Mouse (Mus musculus) C2C12 (cell line): Measurements from ENCODE around the gene Hist1h2ab. TPM values are rescaled to one million over a fixed set of nuclear protein-coding genes. Genes with fewer than 3 reads are reported as not detected.
"Not testable (repeated sequence)": the region's sequence is repeated elsewhere in the genome, so short reads cannot be mapped to it uniquely, and the experiment has no call there.

Experiments used
- H3K27me3 ChIP-seq: one replicate; pipeline ENCODE4 v1.6.1; 2011; ENCODE audit not compliant: control insufficient read depth, insufficient read depth, insufficient read length
- H3K36me3 ChIP-seq: one replicate; pipeline ENCODE4 v1.6.1; 2011; ENCODE audit not compliant: control insufficient read depth, insufficient read depth
- H3K4me3 ChIP-seq: one replicate; pipeline ENCODE4 v1.5.1; 2011; ENCODE audit warnings: mild to moderate bottlenecking, control low read depth; ENCODE audit not compliant: poor library complexity, insufficient read depth, severe bottlenecking
- H3K79me2 ChIP-seq: one replicate; pipeline ENCODE4 v1.6.1; 2011; ENCODE audit not compliant: control insufficient read depth, insufficient read depth
- H3K79me3 ChIP-seq: one replicate; pipeline ENCODE4 v1.6.1; 2011; ENCODE audit warnings: low read depth, control low read depth
- H3ac ChIP-seq: one replicate; pipeline ENCODE3; 2011; ENCODE audit warnings: low read depth; ENCODE audit not compliant: control insufficient read depth, insufficient read length
- CEBPB ChIP-seq: IDR thresholded peaks from one replicate; pipeline ENCODE4 v1.6.1; 2011; ENCODE audit warnings: low read depth, mild to moderate bottlenecking, control low read depth, moderate library complexity
- CTCF ChIP-seq: IDR thresholded peaks from one replicate; pipeline ENCODE4 v1.5.1; 2011; ENCODE audit not compliant: control insufficient read depth, insufficient read depth, insufficient read length
- FOSL1 ChIP-seq: IDR thresholded peaks from one replicate; pipeline ENCODE4 v1.8.0; 2011; ENCODE audit warnings: mild to moderate bottlenecking, low read length; ENCODE audit not compliant: poor library complexity, insufficient read depth, severe bottlenecking
- MAX ChIP-seq: IDR thresholded peaks from one replicate; pipeline ENCODE4 v1.6.1; 2011; ENCODE audit warnings: mild to moderate bottlenecking, control low read depth
- MYOD1 ChIP-seq: IDR thresholded peaks from one replicate; pipeline ENCODE4 v1.6.1; 2011; ENCODE audit warnings: low read depth; ENCODE audit not compliant: control insufficient read depth, insufficient read length
- MYOG ChIP-seq: IDR thresholded peaks from one replicate; pipeline ENCODE4 v1.6.1; 2011; ENCODE audit not compliant: control insufficient read depth, insufficient read length; ENCODE audit errors: extremely low read depth
- USF1 ChIP-seq: IDR thresholded peaks from one replicate; pipeline ENCODE4 v1.6.1; 2011; ENCODE audit warnings: low read depth, mild to moderate bottlenecking, control low read depth, moderate library complexity
- long read RNA-seq, 2 experiments: library from polyadenylated mRNA; unstranded; transcript quantifications; one replicate each; pipeline ENCODE4 v2.0.0; 2019 to 2020
- polyA plus RNA-seq: library from polyadenylated mRNA; unstranded; fragments of >200 nt; fragmentation: generic; extraction: Trizol; gene quantifications from one replicate; pipeline ENCODE4 v1.2.1, GENCODE M21; 2012; ENCODE audit warnings: missing spikeins

Hist1h2ab gene
- polyA plus RNA-seq = 9.3 TPM
- long read RNA-seq, experiment 1 = 0 reads
- long read RNA-seq, experiment 2 = 0 reads

DNA sequence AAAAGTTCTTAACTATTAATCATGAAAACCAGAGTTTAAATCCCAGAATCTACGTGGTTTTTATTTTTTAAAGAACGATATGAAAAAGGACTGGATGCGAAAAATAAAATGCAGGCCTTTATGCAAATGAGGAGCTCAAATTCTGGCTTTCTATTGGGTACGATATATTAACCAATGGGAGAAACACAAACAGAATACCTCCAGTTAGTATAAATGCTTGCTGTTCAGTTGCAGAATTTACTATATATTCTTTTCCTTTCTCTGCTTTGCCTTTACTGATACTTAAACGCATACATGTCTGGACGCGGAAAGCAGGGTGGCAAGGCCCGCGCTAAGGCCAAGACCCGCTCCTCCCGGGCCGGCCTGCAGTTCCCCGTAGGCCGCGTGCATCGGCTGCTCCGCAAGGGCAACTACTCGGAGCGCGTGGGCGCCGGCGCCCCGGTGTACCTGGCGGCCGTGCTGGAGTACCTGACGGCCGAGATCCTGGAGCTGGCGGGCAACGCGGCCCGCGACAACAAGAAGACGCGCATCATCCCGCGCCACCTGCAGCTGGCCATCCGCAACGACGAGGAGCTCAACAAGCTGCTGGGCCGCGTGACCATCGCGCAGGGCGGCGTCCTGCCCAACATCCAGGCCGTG is at the start of gene Hist1h2ab:
Gene Hist1h2ab (plus strand): TSS at position 288 of the 639 bp plus-strand sequence.
- H3K79me3 ChIP-seq, H3K36me3 ChIP-seq, H3K27me3 ChIP-seq, H3K79me2 ChIP-seq: not testable (repeated sequence)
- Histone ChIP-seq H3K4me3 (peak within 1 kb of the TSS; percentile 14), H3ac (peak within 1 kb of the TSS; percentile 67)
- TF ChIP-seq CEBPB = peak; percentile 10

DNA sequence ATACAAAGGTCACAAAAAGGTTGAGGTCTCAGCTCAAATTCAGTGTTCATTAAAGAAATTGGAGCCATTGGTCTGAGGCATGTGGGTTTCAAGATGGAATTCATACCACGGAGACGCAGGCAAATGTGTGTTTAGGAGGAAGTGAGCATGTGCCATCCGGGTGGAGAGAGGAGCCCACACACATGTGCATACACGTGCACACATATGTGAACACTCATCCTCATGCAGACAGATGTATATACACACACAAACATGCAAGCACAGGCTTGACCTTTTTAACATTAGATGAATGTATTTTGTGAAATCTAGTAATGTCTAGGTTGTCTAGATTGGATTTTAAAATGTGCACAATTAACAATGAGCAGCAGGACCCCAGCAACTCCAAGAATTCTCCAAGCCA is 48.7 kb upstream of the Hist1h2ab start:
- Histone ChIP-seq H3ac (no peak overlapping the region), H3K79me3 (no peaks in the 10 kb centered on the region), H3K36me3 (no peaks in the 10 kb centered on the region), H3K4me3 (no peak overlapping the region), H3K27me3 (no peaks in the 10 kb centered on the region), H3K79me2 (no peaks in the 10 kb centered on the region)
- no peak for TF ChIP-seq MAX
- TF ChIP-seq USF1 = no peak
- TF ChIP-seq FOSL1 = no peak
- TF ChIP-seq CTCF = no peak
- no peak for TF ChIP-seq MYOD1
- no peak for TF ChIP-seq MYOG
- no peak for TF ChIP-seq CEBPB

DNA sequence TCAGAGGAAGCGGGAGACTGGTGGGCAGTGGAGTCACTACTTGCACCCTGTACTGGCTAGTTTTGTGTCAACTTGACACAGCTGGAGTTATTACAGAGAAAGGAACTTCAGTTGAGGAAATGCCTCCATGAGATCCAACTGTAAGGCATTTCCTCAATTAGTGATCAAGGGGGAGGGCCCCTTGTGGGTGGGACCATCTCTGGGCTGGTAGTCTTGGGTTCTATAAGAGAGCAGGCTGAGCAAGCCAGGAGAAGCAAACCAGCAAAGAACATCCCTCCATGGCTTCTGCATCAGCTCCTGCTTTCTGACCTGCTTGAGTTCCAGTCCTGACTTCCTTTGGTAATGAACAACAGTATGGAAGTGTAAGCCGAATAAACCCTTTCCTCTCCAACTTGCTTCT is 48.1 kb upstream of the Hist1h2ab start:
- H3K4me3 ChIP-seq, H3K36me3 ChIP-seq, H3ac ChIP-seq, H3K79me3 ChIP-seq, H3K27me3 ChIP-seq, H3K79me2 ChIP-seq: not testable (repeated sequence)

DNA sequence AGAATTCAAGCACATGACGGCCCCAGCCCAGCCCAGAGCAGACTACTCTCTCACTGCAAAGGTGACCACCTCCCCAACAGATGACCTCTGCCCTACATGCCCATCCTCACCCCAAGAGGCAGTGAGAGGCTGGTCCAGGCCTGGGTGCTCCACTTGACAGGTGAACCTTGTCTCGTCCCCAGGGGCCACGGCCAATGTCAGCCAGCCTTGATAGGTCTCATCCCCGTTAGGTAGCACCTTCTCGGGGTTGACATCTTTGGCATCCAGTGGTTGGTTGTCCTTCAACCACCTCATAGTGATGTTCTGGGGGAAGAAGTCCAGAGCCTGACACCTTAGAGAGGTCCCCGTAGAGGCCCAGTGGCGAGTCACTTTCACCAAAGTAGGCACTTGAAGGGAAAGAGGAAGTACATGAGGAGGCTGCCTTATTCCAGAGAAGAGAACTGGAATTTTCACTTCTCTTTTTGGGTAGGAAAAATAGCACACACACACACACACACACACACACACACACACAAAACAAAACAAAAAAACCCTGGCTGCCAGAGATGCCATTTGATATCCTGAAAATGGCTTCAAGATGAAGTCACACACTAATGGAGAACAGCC is 45.1 kb upstream of the Hist1h2ab start:
- H3K79me3 ChIP-seq = no peaks in the 10 kb centered on the region
- H3K4me3 ChIP-seq = no peak overlapping the region
- H3K36me3 ChIP-seq = no peaks in the 10 kb centered on the region
- H3K79me2 ChIP-seq = no peaks in the 10 kb centered on the region
- no peaks in the 10 kb centered on the region for H3K27me3 ChIP-seq
- TF ChIP-seq MAX = no peak
- TF ChIP-seq USF1 = no peak
- no peak for TF ChIP-seq FOSL1
- no peak for TF ChIP-seq MYOG
- no peak for TF ChIP-seq MYOD1
- no peak for TF ChIP-seq CEBPB
- TF ChIP-seq CTCF = no peak
- no peak overlapping the region for H3ac ChIP-seq

DNA sequence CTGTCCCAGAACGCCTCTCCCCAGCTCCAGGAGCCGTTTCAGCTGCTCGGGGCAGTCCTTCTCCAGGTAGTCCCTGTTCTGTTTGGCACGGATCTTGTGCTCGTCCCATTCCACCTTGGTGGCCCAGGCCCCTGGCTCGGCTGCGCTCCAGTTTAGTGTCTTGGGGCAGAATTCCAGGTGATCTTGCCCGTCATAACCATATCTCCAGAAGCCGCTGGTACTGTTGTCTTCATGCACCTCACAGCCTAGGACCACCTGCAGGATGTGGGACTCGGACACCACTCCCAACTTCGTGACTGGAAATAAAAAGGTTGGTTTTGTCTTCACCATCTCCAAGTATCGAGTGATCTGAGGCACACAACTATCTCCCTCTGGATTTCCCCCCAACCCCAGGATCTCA is 44.2 kb upstream of the Hist1h2ab start:
- no peak overlapping the region for H3ac ChIP-seq
- no peaks in the 10 kb centered on the region for H3K27me3 ChIP-seq
- no peaks in the 10 kb centered on the region for H3K36me3 ChIP-seq
- TF ChIP-seq MAX (no peak), MYOG (no peak), USF1 (no peak), FOSL1 (no peak), CEBPB (no peak), CTCF (no peak), MYOD1 (no peak)
- no peaks in the 10 kb centered on the region for H3K79me2 ChIP-seq
- no peaks in the 10 kb centered on the region for H3K79me3 ChIP-seq
- H3K4me3 ChIP-seq = no peak overlapping the region

DNA sequence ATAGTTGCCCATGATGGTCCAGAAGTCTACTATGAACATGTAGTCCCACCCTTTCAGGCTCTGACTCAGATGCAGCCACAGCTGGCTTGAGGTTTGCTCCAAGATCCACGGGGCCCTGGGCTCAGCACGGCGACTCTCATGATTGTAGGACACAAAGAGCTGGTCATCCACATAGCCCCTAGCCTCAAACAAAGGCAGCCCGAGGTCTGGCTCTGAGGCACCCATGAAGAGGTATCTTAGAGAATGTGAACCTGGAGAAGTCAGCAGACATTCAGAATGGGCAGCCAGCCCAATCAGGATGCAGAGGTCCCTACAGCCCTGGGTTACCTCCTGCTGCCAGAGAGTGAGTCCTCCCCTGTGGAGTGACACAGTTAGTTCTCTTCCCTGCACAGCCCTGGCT is 42.9 kb upstream of the Hist1h2ab start:
- no peak overlapping the region for H3K4me3 ChIP-seq
- H3K79me2 ChIP-seq = no peaks in the 10 kb centered on the region
- no peaks in the 10 kb centered on the region for H3K79me3 ChIP-seq
- no peaks in the 10 kb centered on the region for H3K36me3 ChIP-seq
- no peak for TF ChIP-seq MYOD1
- H3ac ChIP-seq = no peak overlapping the region
- no peaks in the 10 kb centered on the region for H3K27me3 ChIP-seq
